Mouse (Mus musculus) stomach, embryonic 16.5 days (tissue): ENCODE measurements at regions not wholly inside any gene's neighbourhood (a gene's known extent, or its start where the extent isn't known, plus 50 kb on each side); places are given as distances from the start of the nearest gene placed in this dataset.
A peak's percentile ranks its signal among the peaks of the same experiment; 100 is the strongest.
"Not testable (repeated sequence)": the region's sequence is repeated elsewhere in the genome, so short reads cannot be mapped to it uniquely, and the experiment has no call there.

Source experiments
- ATAC-seq: fragments of 200-750 bp; cut with Nextera tagmentation; 2 replicates; pipeline ENCODE4 v1.8.0; 2017; ENCODE audit warnings: moderate number of reproducible peaks, moderate TSS enrichment; ENCODE audit not compliant: insufficient read depth, low FRiP score
- H3K27ac ChIP-seq: fragments of 300-500 bp; sonication (generic); 2 replicates; pipeline ENCODE4 v1.5.1; 2014; ENCODE audit warnings: low read length
- H3K27me3 ChIP-seq: fragments of 300-500 bp; sonication (generic); 2 replicates; pipeline ENCODE4 v1.6.1; 2014; ENCODE audit warnings: low read length, control low read depth, mixed read lengths; ENCODE audit not compliant: control insufficient read depth, insufficient read depth
- H3K36me3 ChIP-seq: fragments of 300-500 bp; sonication (generic); 2 replicates; pipeline ENCODE4 v1.6.1; 2014; ENCODE audit warnings: low read length; ENCODE audit not compliant: control insufficient read depth, insufficient read depth
- H3K4me1 ChIP-seq: fragments of 300-500 bp; sonication (generic); 2 replicates; pipeline ENCODE4 v1.6.1; 2014; ENCODE audit warnings: low read length, control low read depth, mixed read lengths; ENCODE audit not compliant: control insufficient read depth, insufficient read depth
- H3K4me2 ChIP-seq: fragments of 300-500 bp; sonication (generic); 2 replicates; pipeline ENCODE4 v1.6.1; 2014; ENCODE audit warnings: low read depth, low read length, mixed read lengths
- H3K4me3 ChIP-seq: fragments of 300-500 bp; sonication (generic); replicated peaks from 2 replicates; pipeline ENCODE4 v1.5.1; 2014; ENCODE audit warnings: mild to moderate bottlenecking, low read length
- H3K9ac ChIP-seq: fragments of 300-500 bp; sonication (generic); 2 replicates; pipeline ENCODE4 v1.6.1; 2014; ENCODE audit warnings: low read length
- H3K9me3 ChIP-seq: fragments of 300-500 bp; sonication (generic); replicated peaks from 2 replicates; pipeline ENCODE4 v1.6.1; 2016; ENCODE audit warnings: low read length, control low read depth; ENCODE audit not compliant: control insufficient read depth
- WGBS: fragments of 180-500 bp; shearing (Covaris S2); extraction: QIAGEN DNeasy Blood & Tissue Kit; methylation state at CpG from one replicate; pipeline ENCODE4 v1.1.7; 2014; 5-methylcytosine and 5-hydroxymethylcytosine counted together

DNA sequence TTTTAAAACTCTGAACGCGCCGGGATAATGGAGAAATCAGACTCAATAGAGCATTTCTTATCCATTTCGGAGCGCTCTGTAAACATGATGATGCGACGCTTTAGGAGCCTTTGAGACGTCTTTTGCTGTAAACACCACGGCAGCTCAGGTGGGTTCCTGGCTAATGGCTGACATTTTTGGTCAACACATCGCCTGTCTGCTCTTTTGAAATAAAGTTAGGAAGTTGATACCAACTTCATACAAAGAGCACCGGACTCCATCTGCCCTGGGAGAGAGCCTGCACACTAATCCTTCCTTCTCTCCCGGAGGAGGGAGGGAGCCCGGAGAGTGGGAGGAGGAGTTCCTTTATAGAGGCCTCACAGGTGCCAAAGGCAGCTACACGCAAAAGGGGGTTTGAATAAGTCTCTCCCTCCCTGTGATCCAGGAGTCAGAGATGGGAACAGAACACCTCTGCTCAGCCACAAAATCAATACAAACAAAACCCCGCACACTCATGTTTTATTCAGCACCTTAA, 63.8 kb upstream of the Srsf6 start:
- no peak overlapping the region; the same call in 1 of the 2 replicates for H3K9ac ChIP-seq
- H3K4me3 ChIP-seq = peak overlapping the region; percentile 33
- no peaks in the 10 kb centered on the region for H3K9me3 ChIP-seq
- no peaks in the 10 kb centered on the region for H3K27me3 ChIP-seq
- no peak overlapping the region for H3K27ac ChIP-seq
- H3K36me3 ChIP-seq = no peaks in the 10 kb centered on the region
- ATAC-seq = no peak
- H3K4me1 ChIP-seq = peaks cover 4% of the 10 kb centered on the region; the same call in 1 of the 2 replicates
- 4% methylated on average over 15 of the region's 15 CpGs for WGBS
- H3K4me2 ChIP-seq = peak overlapping the region; percentile 58

GRCm38 (mm10) chr2:162866613-162867314, 64.6 kb upstream of the Srsf6 start:
- Histone ChIP-seq H3K4me3 (no peak overlapping the region), H3K9me3 (no peaks in the 10 kb centered on the region), H3K36me3 (no peaks in the 10 kb centered on the region), H3K9ac (no peak overlapping the region), H3K4me2 (peak overlapping the region; percentile 58), H3K4me1 (peaks cover 4% of the 10 kb centered on the region; the same call in 1 of the 2 replicates), H3K27me3 (no peaks in the 10 kb centered on the region), H3K27ac (no peak overlapping the region)
- ATAC-seq = no peak
- 15% methylated on average over 11 of the region's 11 CpGs for WGBS

DNA sequence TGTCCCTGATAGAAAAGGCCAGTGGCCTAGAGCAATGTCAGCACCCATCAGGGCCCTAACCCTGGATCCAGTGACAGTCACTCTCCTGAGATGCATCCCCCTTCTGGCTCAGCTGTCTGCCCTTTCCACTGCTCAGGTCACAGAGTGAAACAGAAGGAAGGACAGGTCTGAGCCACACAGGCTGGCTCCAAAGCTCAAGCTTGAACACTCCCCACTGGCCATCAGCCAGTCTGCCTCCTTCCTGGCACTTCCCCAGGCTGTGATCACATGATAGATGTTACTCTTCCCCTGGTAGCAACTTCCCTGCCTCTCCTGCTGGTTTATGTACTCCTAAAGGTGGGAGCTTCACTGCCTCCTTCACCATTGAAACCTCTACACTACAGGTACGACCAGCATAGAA, 66.8 kb upstream of the Srsf6 start:
- Histone ChIP-seq H3K27me3 (no peaks in the 10 kb centered on the region), H3K4me2 (no peak overlapping the region), H3K27ac (no peak overlapping the region), H3K4me3 (no peak overlapping the region), H3K9me3 (no peaks in the 10 kb centered on the region), H3K9ac (no peak overlapping the region), H3K36me3 (no peaks in the 10 kb centered on the region), H3K4me1 (peaks cover 4% of the 10 kb centered on the region; the same call in 1 of the 2 replicates)
- no peak for ATAC-seq
- WGBS = 47% methylated on average over 1 of the region's 1 CpGs

DNA sequence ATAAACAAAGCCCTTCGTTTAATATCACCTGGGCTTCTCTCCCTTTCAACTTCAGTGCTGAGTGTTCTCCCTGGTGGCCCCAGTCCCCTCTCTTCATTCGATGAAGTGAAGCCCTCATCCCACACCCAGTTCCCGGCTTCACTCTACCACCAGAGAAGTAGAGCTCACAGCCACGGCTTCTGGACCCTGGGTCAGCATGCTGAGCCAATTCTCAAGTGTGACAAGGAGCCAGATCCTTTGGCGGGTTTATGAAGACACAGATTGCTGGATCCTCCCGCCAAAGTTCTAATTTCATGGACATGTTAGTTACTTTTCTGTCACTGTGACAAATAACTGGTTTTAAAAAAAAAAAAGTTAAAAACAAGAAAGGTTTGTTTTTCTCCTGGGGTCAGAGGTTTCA, 76.7 kb upstream of the Srsf6 start:
- no peak for ATAC-seq
- WGBS = 59% methylated on average over 6 of the region's 6 CpGs
- H3K27me3 ChIP-seq = no peaks in the 10 kb centered on the region
- H3K4me2 ChIP-seq = no peak overlapping the region
- H3K4me1 ChIP-seq = no peaks in the 10 kb centered on the region
- H3K9ac ChIP-seq = no peak overlapping the region
- no peaks in the 10 kb centered on the region for H3K9me3 ChIP-seq
- no peak overlapping the region for H3K4me3 ChIP-seq
- H3K27ac ChIP-seq = no peak overlapping the region
- no peaks in the 10 kb centered on the region for H3K36me3 ChIP-seq

GRCm38 (mm10) chr2:162853576-162853975, 77.8 kb upstream of the Srsf6 start:
- no peak overlapping the region for H3K27ac ChIP-seq
- 74% methylated on average over 7 of the region's 7 CpGs for WGBS
- ATAC-seq = no peak

GRCm38 (mm10) chr2:162841761-162842160, 89.6 kb upstream of the Srsf6 start:
- not testable (repeated sequence) for H3K4me3 ChIP-seq, H3K27me3 ChIP-seq, H3K4me1 ChIP-seq, H3K27ac ChIP-seq, H3K36me3 ChIP-seq, H3K9ac ChIP-seq, ATAC-seq, H3K9me3 ChIP-seq, H3K4me2 ChIP-seq
- WGBS = 88% methylated on average over 9 of the region's 9 CpGs

More at GRCm38 (mm10) chr2:162853576-162853975, 77.8 kb upstream of the Srsf6 start:
- Histone ChIP-seq H3K27me3 (no peaks in the 10 kb centered on the region), H3K36me3 (no peaks in the 10 kb centered on the region), H3K4me3 (no peak overlapping the region), H3K9ac (no peak overlapping the region), H3K4me1 (no peaks in the 10 kb centered on the region), H3K4me2 (no peak overlapping the region), H3K9me3 (no peaks in the 10 kb centered on the region)

DNA sequence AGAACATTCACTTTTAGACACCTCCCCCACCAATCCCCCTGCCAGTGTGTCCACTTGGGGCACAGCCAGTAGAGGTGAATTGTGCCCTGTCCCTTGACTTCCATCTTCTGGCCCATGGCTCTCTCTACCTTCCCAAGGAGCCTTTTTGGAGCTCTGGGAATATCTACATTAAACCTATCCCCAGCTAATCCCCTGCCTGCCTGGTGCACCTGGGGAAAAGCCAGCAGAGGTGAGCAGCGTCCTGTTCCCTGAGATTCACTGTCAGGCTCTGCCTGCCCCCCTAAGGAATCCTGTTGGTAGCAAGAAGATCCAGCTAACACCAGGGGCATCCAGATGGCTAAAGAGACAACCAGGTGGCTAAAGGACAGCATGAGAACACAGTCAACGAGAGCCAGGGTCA, 93.6 kb upstream of the Srsf6 start:
- H3K27ac ChIP-seq = no peak overlapping the region
- no peaks in the 10 kb centered on the region for H3K4me1 ChIP-seq
- no peak overlapping the region for H3K4me3 ChIP-seq
- H3K4me2 ChIP-seq = no peak overlapping the region
- H3K9ac ChIP-seq = no peak overlapping the region
- ATAC-seq = no peak
- H3K9me3 ChIP-seq = no peaks in the 10 kb centered on the region
- no peaks in the 10 kb centered on the region for H3K27me3 ChIP-seq
- no peaks in the 10 kb centered on the region for H3K36me3 ChIP-seq
- 43% methylated on average over 2 of the region's 2 CpGs for WGBS

- Histone ChIP-seq H3K4me1 (no peaks in the 10 kb centered on the region), H3K27ac (no peak overlapping the region), H3K4me3 (no peak overlapping the region), H3K36me3 (no peaks in the 10 kb centered on the region), H3K9ac (no peak overlapping the region), H3K9me3 (no peaks in the 10 kb centered on the region), H3K27me3 (no peaks in the 10 kb centered on the region), H3K4me2 (no peak overlapping the region)
- WGBS = 81% methylated on average over 6 of the region's 6 CpGs
- ATAC-seq = no peak
Observed at GRCm38 (mm10) chr2:162833741-162834140, 97.6 kb upstream of the Srsf6 start.

DNA sequence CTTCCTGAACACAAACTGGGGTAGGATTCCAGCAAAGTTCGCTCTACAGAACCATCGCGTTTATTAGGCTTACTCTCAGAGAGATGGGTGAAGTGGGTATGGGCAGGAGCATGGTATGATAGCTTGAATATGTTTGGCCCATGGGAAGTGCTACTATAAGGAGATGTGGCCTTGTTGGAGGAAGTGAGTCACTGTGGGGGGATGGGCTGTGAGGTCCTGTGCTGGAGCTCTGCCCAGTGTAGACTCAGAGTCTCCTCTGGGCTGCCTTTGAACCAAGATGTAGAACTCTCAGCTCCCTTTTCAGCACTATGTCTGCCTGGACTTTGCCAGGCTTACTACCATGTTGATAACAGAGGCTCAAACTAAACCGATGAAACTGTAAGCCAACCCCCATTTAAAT, 112.5 kb upstream of the Srsf6 start:
- Histone ChIP-seq H3K9me3 (no peaks in the 10 kb centered on the region), H3K4me1 (no peaks in the 10 kb centered on the region), H3K27me3 (no peaks in the 10 kb centered on the region), H3K27ac (no peak overlapping the region), H3K4me2 (no peak overlapping the region), H3K4me3 (no peak overlapping the region), H3K9ac (no peak overlapping the region), H3K36me3 (no peaks in the 10 kb centered on the region)
- ATAC-seq = no peak
- WGBS = 94% methylated on average over 4 of the region's 4 CpGs
